Mouse (Mus musculus) cerebellum, postnatal 10 days (tissue): ENCODE measurements around the gene Nav2.

ENCODE experiments used
- DNase-seq, 2 experiments: peaks; one replicate each; pipeline ENCODE4 v3.0.0; 2021; ENCODE audit warnings: mixed read lengths in 2 of 2

The Nav2 gene

GRCm38 (mm10) chr7:49010739-49011138 is 102.2 kb downstream of the Nav2 start:
- DNase-seq, result no peak

DNA sequence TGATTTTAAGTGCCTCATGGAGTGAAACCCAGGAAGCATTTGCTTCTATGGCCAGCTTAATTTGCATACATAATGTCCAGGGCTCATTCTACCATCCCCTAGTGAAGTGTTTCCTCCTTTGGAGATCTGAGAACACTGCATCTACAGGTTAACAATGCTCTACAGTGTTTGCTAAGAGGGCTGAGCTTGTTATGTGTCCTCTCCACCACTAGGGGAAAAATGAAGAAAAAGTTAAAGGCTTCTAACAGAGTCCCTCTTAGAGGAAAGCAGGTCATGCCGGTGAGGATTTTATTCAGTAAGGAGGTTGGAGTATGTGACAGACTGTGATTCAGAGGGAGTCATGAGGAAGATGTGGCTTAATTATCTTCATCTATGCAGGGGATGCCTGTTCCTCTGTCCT is 103.5 kb downstream of the Nav2 start:
- no peak for DNase-seq

DNA sequence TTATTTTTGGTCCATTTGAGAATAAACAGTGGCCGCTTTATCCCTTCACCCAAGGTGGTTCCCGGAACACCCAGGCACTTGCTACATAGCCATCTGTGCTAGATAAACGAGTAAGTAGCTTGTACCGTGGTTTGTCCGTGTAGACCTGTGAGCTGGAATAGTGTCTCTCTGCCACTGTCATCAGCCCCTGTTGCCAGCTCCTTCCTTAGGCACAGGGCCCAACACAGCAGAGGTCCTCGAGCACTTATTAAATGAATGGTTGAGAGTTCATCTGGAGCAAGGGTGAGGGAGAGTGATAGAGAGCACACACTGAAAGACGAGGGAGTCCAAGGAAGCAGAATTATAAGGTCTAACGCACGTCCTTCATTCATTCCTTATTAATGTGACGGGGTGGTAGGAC is 106.0 kb downstream of the Nav2 start:
- peak; percentile 65 to 75 for DNase-seq

GRCm38 (mm10) chr7:49015297-49015696 is 106.8 kb downstream of the Nav2 start:
- DNase-seq, result peak; percentile 68 to 73

- DNase-seq, result peak; percentile 86 to 89
Observed at GRCm38 (mm10) chr7:49016088-49016487, 107.6 kb downstream of the Nav2 start.

- DNase-seq, result peak; percentile 50 to 64
Observed at GRCm38 (mm10) chr7:49017794-49018193, 109.3 kb downstream of the Nav2 start.

DNA sequence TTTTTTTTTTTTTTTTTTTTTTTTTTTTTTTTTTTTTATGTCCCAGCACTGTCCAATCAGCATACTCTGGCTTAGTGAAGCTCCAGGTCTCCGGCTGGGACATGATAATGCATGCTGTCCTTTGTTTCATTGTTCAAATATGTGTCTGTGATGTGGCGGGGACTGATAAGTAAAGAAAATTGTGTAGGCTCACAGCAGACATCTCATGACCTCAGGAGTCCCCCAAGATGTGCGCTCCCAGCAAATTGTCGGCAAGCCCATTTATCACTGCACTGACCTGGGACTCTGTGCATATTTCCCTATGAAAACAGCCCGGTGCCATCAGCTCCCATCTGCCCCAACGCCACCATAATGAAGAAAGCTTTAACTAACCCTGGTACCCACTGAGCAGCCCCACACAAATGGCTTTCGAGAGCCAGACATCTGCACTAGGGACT is 110.0 kb downstream of the Nav2 start:
- peak; percentile 58 to 71 for DNase-seq

DNA sequence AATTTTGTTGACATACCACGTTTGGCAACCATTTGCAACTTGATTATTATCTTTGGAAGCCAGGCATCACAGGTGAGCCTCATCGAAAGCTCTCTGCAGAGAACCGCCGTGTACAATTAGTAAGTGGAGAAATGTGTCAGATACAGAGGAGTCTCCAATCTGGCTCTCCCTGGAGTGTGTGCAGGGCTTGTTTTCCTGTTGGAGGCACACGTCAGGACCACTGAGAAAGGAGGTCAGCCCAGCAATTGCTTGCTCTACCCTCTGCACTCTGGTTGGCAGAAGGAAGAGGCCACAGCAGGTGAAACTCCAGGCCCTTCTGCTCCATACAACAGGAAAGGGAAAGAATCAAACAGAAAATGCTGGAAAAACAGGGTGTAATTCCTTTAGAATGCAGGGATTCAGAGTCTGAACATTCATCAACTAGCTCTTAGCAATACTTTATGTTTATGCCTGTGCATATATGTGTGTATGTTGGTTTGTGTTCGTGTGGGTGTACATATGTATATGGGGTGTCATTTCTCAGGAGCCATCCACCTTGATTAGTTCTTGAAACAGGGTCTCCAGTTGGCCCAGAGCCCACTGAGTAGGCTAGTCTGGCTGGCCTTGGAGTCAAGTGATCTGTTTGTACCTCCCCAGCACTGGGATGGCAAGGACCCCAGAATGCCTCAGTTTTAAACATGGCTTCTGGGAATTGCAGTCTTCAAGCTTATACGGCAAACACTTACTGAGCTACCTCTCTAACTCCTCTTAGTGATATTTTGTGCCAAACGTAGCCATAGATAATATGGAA is 116.7 kb downstream of the Nav2 start:
- peak; percentile 88 to 91 for DNase-seq

- DNase-seq, result no peak
Observed at GRCm38 (mm10) chr7:49025991-49026390, 117.5 kb downstream of the Nav2 start.

DNA sequence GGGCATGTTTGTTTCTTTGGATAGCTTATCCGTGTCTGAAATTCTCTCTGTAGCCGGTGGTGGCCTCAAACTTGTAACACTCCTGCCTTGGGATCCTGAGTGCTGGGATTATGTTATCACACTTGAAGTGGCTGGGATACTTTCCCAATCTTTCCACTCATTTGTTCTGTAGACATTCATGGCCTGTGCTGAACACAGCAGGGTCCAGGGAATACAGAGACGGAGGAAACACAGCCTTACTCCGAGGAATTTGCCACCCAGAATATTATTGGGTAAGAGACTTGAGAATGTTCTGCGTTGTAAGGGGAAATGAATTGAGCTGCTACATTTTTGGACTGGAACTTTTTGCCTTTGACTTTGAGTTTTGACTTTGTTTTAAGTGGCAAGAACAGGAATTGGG is 118.0 kb downstream of the Nav2 start:
- no peak for DNase-seq

DNA sequence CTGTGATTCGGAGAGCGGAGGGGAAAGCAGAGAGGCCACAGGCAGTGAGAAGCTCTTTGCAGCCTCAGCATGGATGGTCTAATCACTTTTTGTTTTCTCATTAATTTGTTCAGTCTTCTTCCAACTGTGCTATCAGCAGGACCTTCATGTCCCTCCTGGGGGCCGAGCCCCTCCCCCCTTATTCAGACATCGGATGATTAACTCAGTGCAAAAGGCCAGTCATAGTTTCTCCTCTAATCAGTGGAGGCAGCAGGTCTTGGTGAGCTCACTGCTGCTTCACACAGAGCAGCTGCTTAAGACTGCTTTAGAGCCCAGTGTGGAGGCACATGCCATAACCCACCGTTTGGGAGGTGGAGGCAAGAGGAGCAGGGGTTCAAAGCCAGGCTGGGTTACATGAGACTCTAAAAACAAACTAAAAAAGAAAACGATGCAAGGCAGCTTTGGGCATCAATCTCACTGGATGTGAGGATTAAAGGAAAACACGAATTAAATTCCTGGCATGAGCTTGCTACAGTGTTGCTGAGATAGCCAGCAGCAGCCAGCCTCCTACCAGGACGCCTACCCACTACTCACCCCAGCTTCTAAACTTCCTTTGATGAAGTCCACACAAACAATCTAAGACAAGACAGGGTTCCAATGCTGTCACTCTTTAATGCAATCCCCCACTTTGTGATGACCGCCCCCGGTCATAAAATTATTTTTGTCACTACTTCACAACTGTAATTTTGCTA is 120.9 kb downstream of the Nav2 start:
- peak in 1 of 2 experiments; percentile 48 for DNase-seq

- DNase-seq, result no peak
Observed at GRCm38 (mm10) chr7:49032216-49032615, 123.7 kb downstream of the Nav2 start.

DNA sequence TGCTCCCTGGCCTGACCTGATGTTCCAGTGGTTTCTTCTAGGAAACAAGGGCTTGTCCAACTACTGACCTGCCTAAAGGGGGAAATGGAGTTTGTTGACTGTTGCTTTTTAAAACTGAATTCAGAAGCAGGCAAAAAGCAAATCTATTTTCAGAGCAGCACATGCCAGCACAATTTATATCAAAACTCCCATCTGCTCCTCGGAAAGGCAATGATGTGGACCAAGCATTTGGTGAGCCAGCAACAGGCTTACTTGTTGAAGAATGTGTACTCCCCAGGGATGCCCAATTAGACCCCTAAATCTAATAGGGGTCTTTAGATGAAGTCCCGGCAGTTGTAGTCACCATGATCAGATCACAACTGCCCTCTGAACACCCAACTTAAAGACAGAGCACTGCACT is 125.7 kb downstream of the Nav2 start:
- DNase-seq, result no peak

GRCm38 (mm10) chr7:49040163-49040562 is 131.6 kb downstream of the Nav2 start:
- no peak for DNase-seq

DNA sequence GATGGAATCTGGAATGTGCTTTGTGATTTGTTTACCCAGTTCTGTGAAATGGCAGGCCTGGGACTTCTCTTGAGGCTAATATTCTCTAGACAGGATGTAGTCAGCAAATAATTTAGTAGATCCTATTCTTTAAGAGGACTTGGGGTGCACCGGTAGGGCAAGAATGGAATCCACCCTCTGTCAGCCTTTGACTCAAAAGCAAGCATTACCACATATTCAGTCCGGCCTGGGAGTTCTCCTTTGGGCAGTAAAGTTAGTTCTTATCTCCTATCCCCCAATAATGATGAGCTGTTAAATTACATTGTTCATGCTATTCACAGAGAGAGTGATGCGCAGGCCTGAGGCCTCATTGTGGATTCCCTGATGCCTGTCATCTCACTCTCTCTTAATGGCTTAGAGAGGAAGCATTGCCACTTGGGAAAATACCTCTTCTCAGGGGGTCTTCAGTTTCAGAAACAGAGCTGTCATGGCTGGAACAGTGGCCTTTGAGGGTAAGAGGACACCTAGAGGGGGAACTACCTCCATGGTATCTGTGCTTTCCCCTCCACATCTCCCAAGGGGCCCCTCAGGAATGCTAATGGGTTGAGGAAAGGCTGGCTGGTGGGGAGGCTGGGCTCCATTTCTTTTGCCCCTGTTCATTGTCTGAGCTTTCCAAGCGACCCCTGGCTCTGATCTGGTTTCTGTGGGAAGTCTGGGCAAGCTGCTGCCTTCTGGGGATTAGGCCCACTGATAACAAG is 133.0 kb downstream of the Nav2 start:
- DNase-seq, result no peak

DNA sequence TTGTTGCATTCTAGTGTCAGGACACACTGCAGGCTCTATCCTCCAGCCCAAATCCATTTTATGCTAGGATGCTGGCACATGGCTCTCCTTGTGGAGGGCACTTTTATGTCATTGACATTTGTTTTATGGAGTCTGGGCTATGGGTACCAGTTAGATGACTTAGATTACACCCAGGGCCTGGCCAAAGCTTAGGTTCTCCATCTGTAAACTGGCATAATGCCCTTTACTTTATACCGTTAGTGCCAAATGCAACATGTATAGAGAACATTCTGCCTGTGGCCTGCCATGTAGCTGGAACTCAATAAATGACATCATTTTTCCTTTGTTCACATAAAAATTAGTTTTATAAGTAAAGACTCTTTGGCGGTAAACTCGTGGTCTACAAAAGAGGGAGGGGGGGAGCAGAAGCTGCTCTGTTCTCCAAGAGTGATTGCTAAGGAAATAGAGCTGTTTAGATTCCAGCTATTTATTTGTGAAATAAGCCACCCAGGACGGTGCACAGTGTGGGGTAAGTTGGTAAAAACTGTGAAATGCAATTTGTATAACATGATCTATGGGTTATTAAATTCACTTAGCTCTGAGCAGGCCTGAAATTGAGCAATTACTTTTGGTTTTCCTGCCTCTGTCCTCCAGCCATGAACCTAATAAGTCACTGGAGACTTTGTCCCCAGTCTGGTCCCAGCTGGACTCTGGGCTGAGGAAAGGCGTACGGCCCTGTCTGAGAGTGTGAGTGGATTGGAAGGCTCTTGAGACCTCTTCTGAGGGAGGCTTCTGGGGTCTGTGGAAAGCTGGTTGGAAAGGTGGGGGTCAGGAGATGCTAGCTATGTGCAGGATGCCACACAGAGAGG is 137.2 kb downstream of the Nav2 start:
- DNase-seq, result no peak

- no peak for DNase-seq
Observed at GRCm38 (mm10) chr7:49046347-49046989, 138.0 kb downstream of the Nav2 start.

- DNase-seq, result peak; percentile 43 to 45
Observed at GRCm38 (mm10) chr7:49047336-49047735, 138.8 kb downstream of the Nav2 start.

GRCm38 (mm10) chr7:49052871-49053618 is 144.5 kb downstream of the Nav2 start:
- DNase-seq, result no peak

DNA sequence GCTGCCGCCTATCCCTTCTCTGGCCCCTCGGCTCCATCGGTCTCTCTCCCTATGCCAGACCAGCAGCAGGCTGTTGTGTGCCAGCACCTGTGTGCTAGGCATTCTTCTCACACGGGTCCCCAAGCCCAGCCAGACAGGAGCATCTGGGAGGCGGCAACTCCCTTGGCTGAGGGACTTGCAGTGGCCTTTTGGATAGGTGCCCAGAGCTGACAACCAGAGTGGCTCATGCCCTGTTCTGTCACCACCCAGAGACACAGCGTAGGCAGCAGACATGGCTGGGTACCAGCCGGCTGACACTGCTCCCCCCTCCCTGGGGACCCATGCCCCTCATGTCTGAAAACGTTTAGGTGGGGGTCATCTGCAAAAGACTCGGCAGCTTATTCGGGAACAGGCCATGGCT is 146.8 kb downstream of the Nav2 start:
- peak; percentile 88 to 90 for DNase-seq
